ENCODE assay signal across 8 mouse cellular contexts in the genomic region with DNA sequence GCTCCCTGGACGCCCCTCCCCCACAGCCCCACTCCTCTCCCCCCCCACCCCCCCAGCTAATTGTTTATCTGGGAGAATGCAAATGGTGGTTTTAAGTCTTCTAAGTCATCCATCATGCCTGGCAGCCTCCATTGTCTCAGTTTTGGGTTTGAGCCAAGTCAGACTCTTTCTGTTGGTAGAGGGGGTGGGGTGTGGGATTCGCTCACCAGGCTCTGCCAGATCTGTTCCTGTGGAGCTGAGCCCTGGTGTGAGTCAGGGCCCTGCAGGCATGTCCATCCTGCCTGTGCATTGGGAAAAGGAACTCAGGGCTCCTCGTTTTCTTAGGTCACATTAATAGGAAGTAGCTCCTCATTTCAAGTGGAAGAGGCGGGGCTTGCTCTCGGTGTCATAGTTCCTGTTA.
DNase-seq lines count a peak whose midpoint lies in the region; ATAC-seq lines count a peak whose summit lies in the region.

No protein-coding gene starts in this region.

- H3K27ac ChIP-seq in forebrain, embryonic 11.5 days (ENCODE audit: low read depth, low read length) = peak overlapping the region; percentile 58; the same call in 1 of the 2 replicates
- H3K27ac ChIP-seq in hindbrain, embryonic 14.5 days = peak overlapping the region; percentile 74

- peak overlapping the region; percentile 42 for H3K4me2 ChIP-seq in forebrain, embryonic 11.5 days (ENCODE audit: low read depth, low read length, severe bottlenecking)
- peak overlapping the region; percentile 25 for H3K4me2 ChIP-seq in hindbrain, embryonic 14.5 days (replicated peaks)

- H3K27me3 ChIP-seq in forebrain, embryonic 11.5 days (ENCODE audit: control insufficient read depth, insufficient read depth, low read length) = no peaks in the 10 kb centered on the region
- H3K27me3 ChIP-seq in hindbrain, embryonic 14.5 days (ENCODE audit: control insufficient read depth, insufficient read depth, low read length) = no peaks in the 10 kb centered on the region

- H3K9ac ChIP-seq in forebrain, embryonic 11.5 days (ENCODE audit: low read length) = no peak overlapping the region
- H3K9ac ChIP-seq in hindbrain, embryonic 14.5 days = no peak overlapping the region

- no peak overlapping the region for H3K4me3 ChIP-seq in forebrain, embryonic 11.5 days (ENCODE audit: low read depth, low read length)
- H3K4me3 ChIP-seq in hindbrain, embryonic 14.5 days (replicated peaks; ENCODE audit: low read length) = no peak overlapping the region

- DNase-seq in B cell, adult 2 months = peak; percentile 36 to 47
- peak; percentile 80 to 89 for DNase-seq in adrenal gland, adult (ENCODE audit: inconsistent age in 2 of 2, low spot score in 1 of 2)
- peak; percentile 89 for DNase-seq in forebrain, embryonic 11.5 days (ENCODE audit: low spot score)
- peak; percentile 85 for DNase-seq in hindbrain, embryonic 14.5 days (ENCODE audit: low spot score)
- peak; percentile 40 to 49 for DNase-seq in layer of hippocampus, postnatal 10 days (ENCODE audit: low spot score in 2 of 2)
- peak; percentile 83 for DNase-seq in lung, postnatal 25 days (ENCODE audit: low spot score)
- peak; percentile 51 for DNase-seq in retina, postnatal 7 days (ENCODE audit: low read depth, low spot score)

- no peaks in the 10 kb centered on the region for H3K36me3 ChIP-seq in forebrain, embryonic 11.5 days (ENCODE audit: control insufficient read depth, insufficient read depth, low read length)
- no peaks in the 10 kb centered on the region for H3K36me3 ChIP-seq in hindbrain, embryonic 14.5 days (replicated peaks; ENCODE audit: control insufficient read depth, insufficient read depth)

- peaks cover 34% of the 10 kb centered on the region for H3K4me1 ChIP-seq in forebrain, embryonic 11.5 days (replicated peaks; ENCODE audit: control insufficient read depth, insufficient read depth, low read length)
- peaks cover 58% of the 10 kb centered on the region for H3K4me1 ChIP-seq in hindbrain, embryonic 14.5 days (replicated peaks; ENCODE audit: control insufficient read depth, insufficient read depth, low read length)

- no peaks in the 10 kb centered on the region for H3K9me3 ChIP-seq in forebrain, embryonic 11.5 days (ENCODE audit: control insufficient read depth, low read length)
- no peaks in the 10 kb centered on the region for H3K9me3 ChIP-seq in hindbrain, embryonic 14.5 days (ENCODE audit: control insufficient read depth, low read length)

- peak; percentile 79 for ATAC-seq in forebrain, embryonic 11.5 days (replicated peaks; ENCODE audit: low FRiP score)
- peak; percentile 50; the same call in 1 of the 2 replicates for ATAC-seq in hindbrain, embryonic 14.5 days (ENCODE audit: low FRiP score)
- ATAC-seq in activated CD4-positive, CD25-positive, alpha-beta regulatory T cell, adult 4 months = no peak

- 1% methylated on average over 5 of the region's 5 CpGs for WGBS in forebrain, embryonic 11.5 days
- WGBS in hindbrain, embryonic 14.5 days = 2% methylated on average over 5 of the region's 5 CpGs
